Mouse (Mus musculus) gastrocnemius, adult 2 months (tissue): Measurements from ENCODE around the gene Ccdc97. TPM values are rescaled to one million over a fixed set of nuclear protein-coding genes. Genes with fewer than 3 reads are reported as not detected.

Experiments
- DNase-seq: peaks from one replicate; pipeline ENCODE4 v3.0.0; 2022
- H3K27ac ChIP-seq: fragments of 200-600 bp; 2 replicates; pipeline ENCODE4 v1.8.1; 2022; ENCODE audit warnings: mild to moderate bottlenecking
- H3K4me3 ChIP-seq: fragments of 200-600 bp; 2 replicates; pipeline ENCODE4 v1.8.1; 2022; ENCODE audit warnings: mild to moderate bottlenecking, moderate library complexity
- CTCF ChIP-seq: fragments of 200-600 bp; IDR thresholded peaks from 2 replicates; pipeline ENCODE4 v1.8.1; 2022; ENCODE audit warnings: antibody characterized with exemption, mild to moderate bottlenecking, moderate library complexity
- intact Hi-C: fragments of 180-260 bp; cut with DNase I; formaldehyde crosslinking; loops from one replicate; pipeline ENCODE4 v1.15.1; 2025
- total RNA-seq, 2 experiments: library from RNA; stranded (reverse); gene quantifications; 2 replicates each; pipeline ENCODE4 v1.2.3; 2021

Ccdc97 gene
- total RNA-seq, 2 experiments from 2014 or later = 39.4 to 44.3 TPM

DNA sequence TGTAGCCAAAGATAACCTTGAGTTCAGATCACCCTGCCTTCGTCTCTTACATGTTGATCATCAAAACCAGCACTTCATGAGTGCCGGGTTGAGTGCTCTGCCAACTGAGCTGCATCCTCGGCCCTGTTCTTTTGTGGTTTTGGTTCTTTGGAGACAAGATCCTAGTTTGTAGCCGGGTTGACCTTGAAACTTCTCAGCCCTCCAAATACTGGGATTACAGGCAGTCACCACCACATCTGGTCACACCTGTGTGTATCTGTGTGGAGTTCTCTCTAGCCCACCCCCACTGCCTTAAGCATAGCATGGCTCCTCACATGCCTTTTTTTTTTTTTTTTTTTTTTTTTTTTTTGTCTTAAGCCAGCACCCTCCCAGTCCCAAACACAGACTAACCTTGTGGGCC is 48.8 kb downstream of the Ccdc97 start:
- Histone ChIP-seq H3K4me3 (no peak overlapping the region), H3K27ac (no peak overlapping the region)
- TF ChIP-seq CTCF = no peak
- DNase-seq = no peak
- intact Hi-C loops = no loop called here

DNA sequence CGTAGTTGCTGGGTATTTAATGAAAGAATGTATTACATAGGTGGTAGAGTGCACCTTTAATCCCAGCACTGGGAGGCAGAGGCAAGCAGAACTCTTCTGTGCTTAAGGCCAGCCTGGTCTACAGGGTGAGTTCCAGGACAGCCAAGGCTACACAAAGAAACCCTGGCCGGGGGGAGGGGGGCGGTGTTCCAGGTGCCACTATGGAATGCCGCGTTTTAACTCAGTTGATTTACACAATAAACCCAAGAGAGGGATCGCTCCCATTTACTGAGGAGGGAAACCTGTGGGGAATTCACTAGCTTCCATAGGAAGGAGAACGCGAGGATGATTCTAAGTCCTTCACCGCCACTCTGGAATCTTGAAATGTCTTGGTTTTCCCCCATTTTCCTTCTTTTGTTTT is 49.3 kb downstream of the Ccdc97 start:
- H3K27ac ChIP-seq = no peak overlapping the region
- H3K4me3 ChIP-seq = no peak overlapping the region
- TF ChIP-seq CTCF = no peak
- no peak for DNase-seq
- intact Hi-C loops = no loop called here

DNA sequence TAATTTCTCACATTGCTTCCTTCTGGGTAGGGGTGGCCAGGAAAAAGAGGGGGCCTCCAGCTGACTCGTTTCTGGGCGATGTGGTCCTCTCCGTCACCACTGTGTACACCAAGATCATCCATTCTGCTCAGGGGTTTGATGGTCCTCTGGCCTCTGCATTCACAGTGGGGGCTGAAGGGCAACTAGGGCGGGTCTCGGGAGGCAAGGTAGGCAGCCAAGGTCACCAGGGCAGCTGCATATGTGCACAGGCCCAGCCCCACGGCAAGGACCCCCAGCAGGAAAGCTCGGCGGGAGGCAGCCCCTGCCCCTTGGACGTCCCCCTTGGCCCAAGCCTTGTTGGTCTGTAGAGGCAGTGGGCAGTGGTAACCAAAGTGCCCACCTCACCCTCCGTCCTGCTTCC is 49.7 kb downstream of the Ccdc97 start:
- no peak for DNase-seq
- TF ChIP-seq CTCF = no peak
- Histone ChIP-seq H3K4me3 (no peak overlapping the region), H3K27ac (no peak overlapping the region)
- intact Hi-C loops = no loop called here

DNA sequence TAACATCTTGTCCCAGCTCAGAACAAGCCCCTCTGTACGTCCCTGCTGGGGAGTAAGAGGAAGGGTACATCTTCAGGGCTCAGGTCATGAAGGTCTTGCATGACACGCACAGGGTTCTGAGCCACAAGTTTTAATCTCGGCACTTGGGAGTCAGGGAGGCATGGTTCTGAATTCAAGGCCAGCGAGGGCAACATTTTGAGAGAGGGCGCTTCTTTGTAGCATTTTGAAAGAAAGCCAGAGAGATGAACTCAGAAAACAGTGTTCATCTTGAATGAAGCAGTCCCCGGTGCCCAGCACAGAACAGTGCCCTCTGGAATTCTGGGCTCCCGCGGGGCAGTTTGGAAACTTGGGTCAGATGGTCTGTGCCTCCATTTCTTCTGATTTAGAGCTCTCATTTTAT is 52.5 kb downstream of the Ccdc97 start:
- intact Hi-C loops = no loop called here
- no peak overlapping the region for H3K27ac ChIP-seq
- H3K4me3 ChIP-seq = no peak overlapping the region
- DNase-seq = no peak
- TF ChIP-seq CTCF = no peak

Other genes starting within 250 kb of the Ccdc97 start
- gene Ceacam1, start 241.5 kb downstream of the Ccdc97 start, total RNA-seq = 1 to 10 TPM; 4.0 to 6.2 TPM
- gene Ceacam2, start 179.2 kb downstream of the Ccdc97 start, total RNA-seq = 1 to 10 TPM in 1 of 2 experiments, under 1 TPM in 1; 0.43 to 1.4 TPM
- gene Erich4, start 103.2 kb downstream of the Ccdc97 start, total RNA-seq = not detected
- 10 to 100 TPM; 33.7 to 54.2 TPM for gene Dmac2, start 99.7 kb downstream of the Ccdc97 start, total RNA-seq
- 1 to 10 TPM; 1.5 to 1.6 TPM for gene B3gnt8, start 92.4 kb downstream of the Ccdc97 start, total RNA-seq
- gene Bckdha, start 60.1 kb downstream of the Ccdc97 start, total RNA-seq = 100 to 1,000 TPM; 103 to 152 TPM
- gene Exosc5, start 59.9 kb downstream of the Ccdc97 start, total RNA-seq = 10 to 100 TPM; 24.1 to 24.3 TPM
- not detected for gene Tmem91, start 43.9 kb downstream of the Ccdc97 start, total RNA-seq
- 1 to 10 TPM; 8.7 to 9.7 TPM for gene B9d2, start 38.3 kb downstream of the Ccdc97 start, total RNA-seq
- gene Tgfb1, start 32.1 kb downstream of the Ccdc97 start, total RNA-seq = 1 to 10 TPM; 4.6 to 6.6 TPM
- gene Hnrnpul1, start 35.7 kb upstream of the Ccdc97 start, total RNA-seq = 10 to 100 TPM; 66.3 to 72.8 TPM
- gene Axl, start 69.6 kb upstream of the Ccdc97 start, total RNA-seq = 10 to 100 TPM; 39.9 to 48.6 TPM
- under 1 TPM; 0.10 to 0.56 TPM for gene Cyp2s1, start 97.8 kb upstream of the Ccdc97 start, total RNA-seq
- gene Cyp2b10, start 178.5 kb upstream of the Ccdc97 start, total RNA-seq = not detected